8 mouse cellular contexts compared by ENCODE assay signal in the genomic region with DNA sequence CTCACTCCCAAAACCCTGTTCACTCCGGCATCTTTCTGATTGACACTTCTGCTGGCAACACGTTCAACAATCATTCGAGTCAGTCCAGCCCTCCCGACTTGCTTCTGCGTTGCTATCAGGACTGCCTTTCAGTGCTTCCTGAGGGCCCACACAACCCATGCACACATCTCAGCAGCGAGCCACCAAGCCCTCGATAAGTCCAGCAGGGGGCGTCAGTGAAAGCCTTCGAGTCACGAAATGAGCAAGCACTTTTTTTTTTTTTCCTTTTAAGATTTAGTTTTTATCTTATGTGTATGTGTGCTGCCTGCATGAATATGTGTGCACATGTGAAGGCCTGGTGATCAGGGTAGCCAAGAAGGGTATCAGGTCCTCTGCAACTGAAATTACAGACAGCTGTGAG. TPM values are rescaled to one million over a fixed set of nuclear protein-coding genes. Genes with fewer than 3 reads are reported as not detected.
DNase-seq lines count a peak whose midpoint lies in the region; ATAC-seq lines count a peak whose summit lies in the region.

No protein-coding gene starts in this region.

- H3K36me3 ChIP-seq in forebrain, embryonic 10.5 days (replicated peaks), result no peaks in the 10 kb centered on the region
- H3K36me3 ChIP-seq in forebrain, embryonic 15.5 days, result no peaks in the 10 kb centered on the region

- peaks cover 3% of the 10 kb centered on the region; the same call in 1 of the 2 replicates for H3K9me3 ChIP-seq in forebrain, embryonic 10.5 days
- no peaks in the 10 kb centered on the region for H3K9me3 ChIP-seq in forebrain, embryonic 15.5 days

- H3K27ac ChIP-seq in forebrain, embryonic 10.5 days, result no peak overlapping the region
- no peak overlapping the region for H3K27ac ChIP-seq in forebrain, embryonic 15.5 days (replicated peaks)

- no peaks in the 10 kb centered on the region for H3K27me3 ChIP-seq in forebrain, embryonic 10.5 days (ENCODE audit: poor library complexity, severe bottlenecking)
- no peaks in the 10 kb centered on the region for H3K27me3 ChIP-seq in forebrain, embryonic 15.5 days

- no peak overlapping the region for H3K9ac ChIP-seq in forebrain, embryonic 15.5 days (replicated peaks)

- peaks cover 17% of the 10 kb centered on the region for H3K4me1 ChIP-seq in forebrain, embryonic 10.5 days
- 0 out of 2 replicates have a peak, but pooled peaks cover 3% of the 10 kb centered on the region for H3K4me1 ChIP-seq in forebrain, embryonic 15.5 days

- H3K4me2 ChIP-seq in forebrain, embryonic 15.5 days (replicated peaks), result no peak overlapping the region

- WGBS in forebrain, embryonic 10.5 days, result 32% methylated on average over 10 of the region's 10 CpGs
- 24% methylated on average over 10 of the region's 10 CpGs for WGBS in forebrain, embryonic 15.5 days

- peak; percentile 41 for DNase-seq in forebrain, embryonic 10.5 days (ENCODE audit: extremely low spot score, low spot score)
- peak; percentile 24 for DNase-seq in ovary, postnatal 10 days (ENCODE audit: low spot score)
- no peak for DNase-seq in ovary, adult 18-20 months (ENCODE audit: low spot score)
- peak; percentile 48 for DNase-seq in kidney, adult 9 months
- peak; percentile 78 for DNase-seq in lung, postnatal 36 days
- DNase-seq in spleen, postnatal 4 days (ENCODE audit: low spot score in 2 of 2), result peak; percentile 22 to 71

- H3K4me3 ChIP-seq in forebrain, embryonic 10.5 days, result no peak overlapping the region
- no peak overlapping the region for H3K4me3 ChIP-seq in forebrain, embryonic 15.5 days

- ATAC-seq in forebrain, embryonic 15.5 days (replicated peaks), result no peak
- peak; percentile 48 for ATAC-seq in common myeloid progenitor, adult 5-6 weeks (replicated peaks; ENCODE audit: low read depth, poor library complexity, severe bottlenecking)

RNA-seq across cellular contexts. Expression of a gene that starts 16.5 kb away (rescaled TPM):
- 31.2 and 34.0 TPM in 2 replicates for polyA plus RNA-seq in forebrain, embryonic 10.5 days (2016; fragmentation: Nextera tagmentation; extraction: Ambion mirVana)
- 45.6 and 46.5 TPM in 2 replicates for polyA plus RNA-seq in forebrain, embryonic 15.5 days (2015; fragmentation: Nextera tagmentation; extraction: Ambion mirVana)
- 15.4 and 17.4 TPM in 2 replicates for total RNA-seq in common myeloid progenitor, adult 5-6 weeks (2017)
